Mouse (Mus musculus): ENCODE results near the gene Rapgef2. TPM values are rescaled to one million over a fixed set of nuclear protein-coding genes. Genes with fewer than 3 reads are reported as not detected.

The Rapgef2 gene
- polyA plus RNA-seq, 1 experiment from 2014 or later = 9.0 TPM

DNA sequence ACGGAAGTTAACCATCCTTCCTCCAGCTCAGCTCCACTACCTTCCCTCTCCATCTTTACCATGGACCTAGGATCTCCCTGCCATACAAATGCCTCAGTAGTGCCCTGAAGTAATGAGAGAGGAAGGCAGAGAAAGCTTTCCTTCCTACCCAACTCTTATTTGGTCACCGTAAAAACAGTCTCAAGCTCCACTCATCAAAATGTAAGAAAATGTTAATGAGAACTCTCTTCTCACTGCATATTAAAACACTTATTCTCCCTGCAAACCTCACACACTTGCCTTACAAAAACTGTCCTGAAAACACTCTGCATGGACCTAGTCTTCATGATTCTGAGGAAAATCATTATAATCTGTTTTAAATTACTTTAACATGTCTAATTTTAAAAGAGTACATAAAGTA lies 118.7 kb downstream of the Rapgef2 start:
- H3K4me3 ChIP-seq (ENCODE audit: inconsistent target) = no peak overlapping the region
- no peak overlapping the region for H3K27ac ChIP-seq
- H3K36me3 ChIP-seq (ENCODE audit: inconsistent target) = no peaks in the 10 kb centered on the region
- WGBS (ENCODE audit: missing documents) = 82% methylated on average over 2 of the region's 2 CpGs
- H3K79me2 ChIP-seq (ENCODE audit: inconsistent target) = peaks cover 84% of the 10 kb centered on the region; the same call in 1 of the 2 replicates

DNA sequence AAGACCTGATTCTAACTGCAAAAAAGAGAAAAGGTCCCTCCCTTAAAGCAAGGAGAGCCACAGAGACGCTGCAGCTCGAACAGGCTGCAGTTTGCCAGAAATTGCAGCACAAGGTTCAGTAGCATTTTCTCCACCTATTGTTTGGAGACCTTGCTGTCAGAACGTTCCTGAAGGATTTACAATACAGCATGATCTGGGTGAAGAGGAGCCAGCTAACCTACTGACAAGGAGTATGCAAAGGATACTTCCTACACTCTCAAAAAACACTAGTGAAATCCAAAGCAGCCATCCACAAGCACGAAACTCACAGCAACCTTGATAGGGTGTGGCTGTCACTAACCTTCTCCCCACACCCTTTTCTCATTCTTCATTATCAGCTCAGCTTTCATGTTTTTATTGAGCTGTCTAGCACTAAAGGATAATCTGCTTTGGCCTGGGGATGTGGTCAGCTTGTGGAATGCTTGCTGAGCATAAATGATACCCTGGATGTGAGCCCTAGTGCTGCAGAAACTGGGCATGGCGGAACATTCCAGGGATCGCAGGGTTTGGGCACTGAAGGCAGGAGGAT lies 124.4 kb downstream of the Rapgef2 start:
- 35% methylated on average over 6 of the region's 6 CpGs for WGBS (ENCODE audit: missing documents)
- H3K27ac ChIP-seq = peak overlapping the region; percentile 97
- H3K79me2 ChIP-seq (ENCODE audit: inconsistent target) = peaks cover 68% of the 10 kb centered on the region; the same call in 1 of the 2 replicates
- peak overlapping the region; percentile 25 for H3K4me3 ChIP-seq (ENCODE audit: inconsistent target)
- no peaks in the 10 kb centered on the region for H3K36me3 ChIP-seq (ENCODE audit: inconsistent target)

DNA sequence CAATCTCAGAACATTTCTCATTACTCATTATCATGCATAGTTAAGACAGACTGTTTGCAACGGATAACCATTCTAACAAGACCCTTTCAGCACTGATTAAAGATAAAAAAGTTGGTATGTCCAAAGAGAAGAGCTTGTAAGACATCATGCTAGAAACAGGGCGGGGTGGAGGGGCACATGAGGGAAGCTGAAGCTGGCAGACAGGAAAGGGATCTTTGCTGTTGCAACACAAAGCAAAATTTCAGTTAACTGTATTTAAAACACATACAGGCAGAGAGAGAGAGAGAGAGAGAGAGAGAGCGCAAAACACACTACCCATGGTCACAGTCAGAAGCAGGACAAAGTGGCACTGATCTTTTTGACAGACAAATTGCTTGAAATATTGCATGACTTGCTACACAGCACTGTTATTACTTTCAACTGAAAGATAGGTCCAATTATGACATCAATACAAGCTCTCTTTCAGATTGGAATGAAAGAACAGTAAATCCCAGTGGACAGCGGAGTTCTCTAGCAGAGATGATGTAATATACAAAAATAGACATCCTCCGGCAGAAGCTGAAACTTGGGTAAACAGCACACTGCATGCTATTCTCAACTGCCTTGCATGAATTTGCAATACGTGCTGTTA lies 125.1 kb downstream of the Rapgef2 start:
- H3K4me3 ChIP-seq (ENCODE audit: inconsistent target) = peak overlapping the region; percentile 25
- peak overlapping the region; percentile 97 for H3K27ac ChIP-seq
- H3K36me3 ChIP-seq (ENCODE audit: inconsistent target) = no peaks in the 10 kb centered on the region
- H3K79me2 ChIP-seq (ENCODE audit: inconsistent target) = peaks cover 61% of the 10 kb centered on the region; the same call in 1 of the 2 replicates
- 2% methylated on average over 6 of the region's 6 CpGs for WGBS (ENCODE audit: missing documents)

DNA sequence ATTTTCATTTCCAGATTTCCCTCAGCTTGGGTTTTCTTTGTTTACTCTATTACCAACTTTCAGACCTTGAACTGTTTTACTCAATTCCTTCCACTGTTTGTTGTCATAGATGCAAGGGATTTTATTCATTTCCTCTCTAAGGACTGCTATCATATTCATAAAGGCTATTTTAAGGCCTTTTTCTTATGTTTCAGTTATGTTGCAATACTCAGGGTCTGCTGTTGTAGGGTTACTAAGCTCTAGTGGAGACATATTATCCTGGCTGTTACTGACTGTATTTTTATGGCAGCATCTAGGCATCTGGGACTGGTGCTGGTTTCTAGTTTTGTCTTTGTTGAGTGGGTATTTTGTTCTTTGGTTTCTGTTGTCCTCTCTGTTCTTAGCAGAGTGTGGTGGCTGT lies 128.1 kb downstream of the Rapgef2 start:
- H3K36me3 ChIP-seq (ENCODE audit: inconsistent target) = no peaks in the 10 kb centered on the region
- H3K4me3 ChIP-seq (ENCODE audit: inconsistent target) = no peak overlapping the region
- H3K79me2 ChIP-seq (ENCODE audit: inconsistent target) = peaks cover 41% of the 10 kb centered on the region
- peak overlapping the region; percentile 51 for H3K27ac ChIP-seq

DNA sequence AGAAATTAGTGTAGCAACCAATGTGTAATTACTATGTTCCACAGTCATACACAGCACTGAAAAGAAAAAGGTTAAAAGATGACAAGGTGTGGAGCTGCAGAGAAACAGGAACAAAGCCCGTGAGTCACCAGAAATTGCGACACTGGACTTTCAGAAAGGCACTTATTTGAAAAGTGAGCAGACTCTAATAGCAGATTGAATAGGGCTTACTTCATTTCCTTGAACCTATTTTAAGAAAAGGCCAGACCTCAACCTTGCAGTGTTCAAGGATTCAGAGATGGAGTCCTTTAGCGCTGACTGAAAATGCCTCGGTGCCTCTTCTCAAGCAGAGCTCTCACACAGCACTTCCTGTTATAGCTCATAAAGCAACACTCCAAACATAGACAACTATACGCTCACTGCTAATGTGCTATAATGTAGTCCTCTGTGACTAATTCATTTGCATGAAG lies 133.3 kb downstream of the Rapgef2 start:
- Histone ChIP-seq H3K27ac (peak overlapping the region; percentile 70), H3K79me2 (ENCODE audit: inconsistent target) (peaks cover 18% of the 10 kb centered on the region), H3K4me3 (ENCODE audit: inconsistent target) (no peak overlapping the region), H3K36me3 (ENCODE audit: inconsistent target) (no peaks in the 10 kb centered on the region)
- 0% methylated on average over 5 of the region's 5 CpGs for WGBS (ENCODE audit: missing documents)

DNA sequence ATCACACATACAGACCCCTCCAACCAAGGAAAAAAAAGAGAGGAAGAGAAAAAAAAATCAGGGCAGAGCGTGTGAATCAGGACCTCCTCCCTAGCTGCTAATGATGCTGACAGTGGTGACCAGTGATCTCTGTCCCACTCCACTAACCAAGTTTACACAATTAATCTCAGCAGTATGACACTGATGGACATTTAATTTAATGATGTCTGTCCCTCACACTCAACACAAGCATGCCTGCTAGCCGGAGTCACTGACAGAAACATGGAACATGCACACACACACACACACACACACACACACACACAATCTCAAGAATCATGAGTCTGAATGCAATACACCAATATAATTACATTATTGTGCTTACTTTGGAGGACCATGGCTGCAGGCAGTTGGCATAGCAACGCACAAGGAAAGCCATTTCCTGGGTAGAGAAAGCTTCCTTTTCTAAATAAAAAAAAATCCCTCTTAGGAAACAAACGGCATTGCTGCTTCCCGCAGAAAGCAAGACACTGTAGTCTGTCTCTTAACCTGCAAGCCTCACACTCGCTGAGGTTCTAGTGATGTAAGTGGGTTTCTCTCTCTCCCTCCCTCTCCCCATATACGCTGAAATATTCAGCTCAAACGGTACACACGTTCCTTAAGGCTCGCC lies 140.8 kb downstream of the Rapgef2 start:
- H3K79me2 ChIP-seq (ENCODE audit: inconsistent target) = peaks cover 67% of the 10 kb centered on the region; the same call in 1 of the 2 replicates
- no peak overlapping the region for H3K4me3 ChIP-seq (ENCODE audit: inconsistent target)
- no peak overlapping the region for H3K27ac ChIP-seq
- no peaks in the 10 kb centered on the region for H3K36me3 ChIP-seq (ENCODE audit: inconsistent target)
- 20% methylated on average over 10 of the region's 10 CpGs for WGBS (ENCODE audit: missing documents)

DNA sequence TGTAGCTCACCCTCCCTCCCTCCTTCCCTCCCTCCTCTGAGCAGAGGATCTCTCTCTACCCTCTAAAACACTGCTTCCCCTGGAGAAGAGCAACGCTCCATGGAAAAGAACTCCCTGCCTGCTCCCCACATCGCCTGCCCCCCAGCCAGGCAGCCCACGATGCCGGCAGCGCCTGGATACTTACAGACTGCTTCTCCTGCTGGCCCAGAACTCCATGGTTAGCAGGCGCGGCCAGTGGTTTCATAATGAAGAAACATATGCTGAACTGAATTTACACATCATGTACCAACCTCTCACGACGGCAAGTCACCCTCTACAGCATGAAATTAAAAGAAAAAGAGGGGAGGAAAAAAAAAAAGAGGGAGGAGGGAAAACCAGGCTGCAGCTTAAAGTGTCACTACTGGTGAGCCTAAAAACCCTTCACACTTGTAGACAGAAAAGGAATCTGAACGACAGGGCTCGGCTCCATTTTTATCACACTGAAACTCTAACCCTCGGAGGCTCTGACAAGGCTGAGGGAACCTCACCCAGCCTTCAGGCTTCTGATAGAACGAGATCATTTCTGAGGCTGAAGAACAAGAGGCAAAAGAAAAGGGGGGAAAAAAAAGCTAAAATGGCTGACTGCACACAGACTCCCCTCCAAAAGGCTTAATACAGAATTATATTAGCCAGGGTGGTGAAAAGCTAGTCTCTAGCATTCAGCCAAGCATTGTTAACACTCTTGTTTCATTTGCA lies 141.5 kb downstream of the Rapgef2 start:
- H3K36me3 ChIP-seq (ENCODE audit: inconsistent target) = no peaks in the 10 kb centered on the region
- no peak overlapping the region for H3K27ac ChIP-seq
- no peak overlapping the region for H3K4me3 ChIP-seq (ENCODE audit: inconsistent target)
- WGBS (ENCODE audit: missing documents) = 74% methylated on average over 12 of the region's 13 CpGs
- H3K79me2 ChIP-seq (ENCODE audit: inconsistent target) = peaks cover 67% of the 10 kb centered on the region; the same call in 1 of the 2 replicates

DNA sequence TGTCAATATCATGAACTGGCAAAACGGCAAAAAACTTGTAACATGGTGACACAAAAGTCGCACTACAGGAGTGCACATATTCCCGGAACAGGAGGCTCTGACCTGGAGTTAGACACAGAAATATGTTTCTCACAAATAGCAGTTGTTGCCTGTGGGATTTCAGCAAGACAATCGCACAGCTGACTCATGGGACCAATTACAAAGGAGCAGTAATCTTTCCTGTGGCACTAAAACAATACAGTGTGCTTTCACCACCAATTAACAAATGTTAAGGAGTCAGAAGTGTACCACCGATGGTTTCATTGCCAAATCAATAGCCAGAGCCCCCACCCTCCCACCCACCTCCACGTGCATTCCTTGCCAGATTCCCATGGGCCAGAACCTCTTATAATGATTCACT lies 142.2 kb downstream of the Rapgef2 start:
- no peak overlapping the region for H3K27ac ChIP-seq
- H3K79me2 ChIP-seq (ENCODE audit: inconsistent target) = peaks cover 67% of the 10 kb centered on the region; the same call in 1 of the 2 replicates
- H3K36me3 ChIP-seq (ENCODE audit: inconsistent target) = no peaks in the 10 kb centered on the region
- no peak overlapping the region for H3K4me3 ChIP-seq (ENCODE audit: inconsistent target)
- WGBS (ENCODE audit: missing documents) = 88% methylated on average over 6 of the region's 6 CpGs

DNA sequence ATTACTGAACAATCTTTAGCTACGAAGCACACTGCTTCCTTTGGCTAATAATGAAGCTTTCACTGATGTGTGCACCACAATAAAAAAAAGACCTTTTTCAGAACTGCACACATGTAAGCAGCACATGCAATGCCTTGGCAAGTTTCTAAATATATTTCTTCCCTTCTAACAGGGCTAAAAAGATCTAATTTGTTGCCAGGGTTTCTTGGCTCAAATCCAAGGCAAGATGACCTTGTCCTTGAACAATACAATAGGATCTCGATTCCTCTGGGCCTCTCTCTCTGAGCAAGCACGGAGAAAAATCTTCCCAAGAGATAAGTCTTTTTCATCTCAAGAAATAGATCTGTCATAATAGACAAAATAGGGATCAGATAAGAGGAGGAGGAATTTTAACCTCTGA lies 147.1 kb downstream of the Rapgef2 start:
- no peaks in the 10 kb centered on the region for H3K36me3 ChIP-seq (ENCODE audit: inconsistent target)
- no peak overlapping the region for H3K4me3 ChIP-seq (ENCODE audit: inconsistent target)
- H3K27ac ChIP-seq = no peak overlapping the region
- WGBS (ENCODE audit: missing documents) = 86% methylated on average over 3 of the region's 3 CpGs
- peaks cover 39% of the 10 kb centered on the region; the same call in 1 of the 2 replicates for H3K79me2 ChIP-seq (ENCODE audit: inconsistent target)

DNA sequence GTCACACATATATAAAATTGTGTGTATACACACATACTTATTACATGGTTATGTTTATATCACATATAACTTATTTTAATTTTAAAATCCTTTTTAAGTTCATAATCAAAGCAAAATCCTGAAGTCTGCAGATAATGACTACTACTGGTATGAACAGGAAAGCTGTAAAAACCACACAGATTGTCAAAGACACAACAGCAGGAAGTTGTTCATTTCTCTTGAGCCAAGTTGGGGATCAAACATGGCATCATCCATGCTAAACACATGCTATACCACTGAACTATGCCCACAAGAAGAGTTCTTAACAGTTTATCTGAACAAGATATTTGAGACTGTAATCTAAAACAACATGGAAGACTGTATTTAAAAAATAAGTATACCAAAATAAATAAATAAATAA lies 147.7 kb downstream of the Rapgef2 start:
- no peak overlapping the region for H3K27ac ChIP-seq
- H3K79me2 ChIP-seq (ENCODE audit: inconsistent target) = peaks cover 40% of the 10 kb centered on the region; the same call in 1 of the 2 replicates
- H3K4me3 ChIP-seq (ENCODE audit: inconsistent target) = no peak overlapping the region
- no peaks in the 10 kb centered on the region for H3K36me3 ChIP-seq (ENCODE audit: inconsistent target)

DNA sequence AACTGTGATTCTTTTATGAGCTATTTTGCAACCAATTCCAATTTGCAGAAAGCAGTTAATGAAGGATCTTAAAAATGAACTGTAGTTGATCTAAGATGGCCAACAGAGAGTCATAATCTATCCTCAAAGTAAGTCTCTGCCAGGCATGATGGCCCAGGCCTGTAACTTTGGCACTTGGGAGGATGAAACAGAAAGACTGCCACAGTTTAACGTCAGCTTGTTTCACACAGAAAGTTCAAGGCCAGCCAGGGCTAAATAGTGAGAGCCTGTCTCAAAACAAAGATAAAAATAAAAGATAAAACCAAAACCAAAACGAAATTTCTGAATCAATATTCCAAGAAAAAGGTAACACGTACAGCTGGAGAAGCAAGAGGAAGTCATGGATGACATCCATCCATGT lies 155.3 kb downstream of the Rapgef2 start:
- Histone ChIP-seq H3K79me2 (ENCODE audit: inconsistent target) (peaks cover 26% of the 10 kb centered on the region; the same call in 1 of the 2 replicates), H3K27ac (no peak overlapping the region)
- WGBS (ENCODE audit: missing documents) = 91% methylated on average over 3 of the region's 3 CpGs

DNA sequence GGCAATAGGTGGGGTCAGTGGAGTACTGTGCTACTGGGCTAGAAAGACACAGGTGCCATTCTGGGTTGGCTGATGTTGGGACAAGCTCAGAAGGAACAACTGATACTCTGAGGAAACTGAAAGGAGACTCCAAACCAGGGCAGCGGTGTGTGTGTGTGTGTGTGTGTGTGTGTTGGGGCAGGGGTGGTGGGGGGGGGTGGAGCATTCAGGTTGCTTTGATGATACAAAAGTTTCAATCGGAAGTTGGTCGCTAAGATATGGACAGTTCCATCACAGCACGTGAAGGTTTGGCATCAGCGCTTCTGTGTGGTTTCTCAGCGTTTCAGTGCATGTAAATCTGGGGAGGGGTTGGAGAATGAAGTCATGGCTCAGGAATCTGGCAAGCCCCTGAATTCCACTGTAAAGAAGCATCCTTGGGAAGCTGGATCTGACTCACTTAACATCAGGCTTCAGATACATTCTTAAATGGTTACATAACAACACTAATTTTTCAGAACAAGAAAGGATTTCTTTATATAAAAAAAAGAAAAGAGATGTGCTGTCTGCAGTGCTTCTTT lies 157.2 kb downstream of the Rapgef2 start:
- Histone ChIP-seq H3K79me2 (ENCODE audit: inconsistent target) (peaks cover 23% of the 10 kb centered on the region; the same call in 1 of the 2 replicates), H3K36me3 (ENCODE audit: inconsistent target) (no peaks in the 10 kb centered on the region), H3K27ac (no peak overlapping the region), H3K4me3 (ENCODE audit: inconsistent target) (no peak overlapping the region)
- 87% methylated on average over 6 of the region's 6 CpGs for WGBS (ENCODE audit: missing documents)

More for the DNA sequence above, 155.3 kb downstream of the Rapgef2 start:
- H3K4me3 ChIP-seq (ENCODE audit: inconsistent target) = no peak overlapping the region
- no peaks in the 10 kb centered on the region for H3K36me3 ChIP-seq (ENCODE audit: inconsistent target)

DNA sequence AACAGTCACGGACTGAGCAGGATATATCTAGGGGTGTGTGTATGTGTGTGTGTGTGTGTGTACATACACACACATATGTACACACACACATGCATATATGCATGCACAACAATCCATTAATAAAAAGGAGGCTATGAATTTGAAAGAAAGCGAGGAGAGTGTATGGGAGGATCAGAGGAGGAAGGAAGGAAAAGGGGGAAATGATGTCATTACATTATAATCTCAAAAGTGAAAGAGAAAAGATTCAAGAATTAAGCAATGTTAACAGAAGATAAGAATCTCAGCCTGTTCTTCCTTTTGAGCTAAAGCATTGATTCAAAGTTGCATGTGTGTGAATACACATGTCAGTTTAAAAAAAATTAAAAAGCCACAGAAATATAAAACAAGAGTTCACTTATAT lies 158.5 kb downstream of the Rapgef2 start:
- Histone ChIP-seq H3K4me3 (ENCODE audit: inconsistent target) (no peak overlapping the region), H3K36me3 (ENCODE audit: inconsistent target) (no peaks in the 10 kb centered on the region), H3K79me2 (ENCODE audit: inconsistent target) (peaks cover 18% of the 10 kb centered on the region; the same call in 1 of the 2 replicates), H3K27ac (peak overlapping the region; percentile 4; the same call in 1 of the 2 replicates)
- WGBS (ENCODE audit: missing documents) = 58% methylated on average over 2 of the region's 2 CpGs

DNA sequence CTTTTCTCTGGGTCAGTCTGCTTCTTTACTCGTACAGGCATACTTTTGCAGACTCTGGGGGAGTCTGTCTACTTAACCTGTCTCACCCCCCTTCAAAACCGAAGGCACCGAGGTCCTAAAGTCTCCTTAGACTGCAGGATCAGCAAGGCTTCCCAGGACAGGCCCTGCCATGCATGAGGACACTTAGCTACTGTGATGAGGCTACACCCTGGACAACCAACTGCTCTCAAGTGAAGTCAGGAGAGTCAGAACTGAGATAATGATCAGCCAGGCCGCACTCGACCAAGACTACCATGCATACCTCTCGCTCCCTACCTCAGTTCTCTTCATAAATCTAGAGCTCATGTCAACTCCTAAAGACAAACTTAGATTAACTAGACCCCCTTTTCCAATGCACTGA lies 159.5 kb downstream of the Rapgef2 start:
- Histone ChIP-seq H3K27ac (no peak overlapping the region), H3K79me2 (ENCODE audit: inconsistent target) (peaks cover 26% of the 10 kb centered on the region; the same call in 1 of the 2 replicates), H3K4me3 (ENCODE audit: inconsistent target) (no peak overlapping the region), H3K36me3 (ENCODE audit: inconsistent target) (no peaks in the 10 kb centered on the region)
- WGBS (ENCODE audit: missing documents) = 94% methylated on average over 6 of the region's 6 CpGs

Measured in macrophage (primary cell).